Mouse (Mus musculus) adrenal gland, postnatal 25 days (tissue): ENCODE measurements at regions not wholly inside any gene's neighbourhood (a gene's known extent, or its start where the extent isn't known, plus 50 kb on each side); places are given as distances from the start of the nearest gene placed in this dataset.

Source experiments
- DNase-seq: peaks from one replicate; pipeline ENCODE4 v3.0.0; 2021; ENCODE audit warnings: mixed read lengths

DNA sequence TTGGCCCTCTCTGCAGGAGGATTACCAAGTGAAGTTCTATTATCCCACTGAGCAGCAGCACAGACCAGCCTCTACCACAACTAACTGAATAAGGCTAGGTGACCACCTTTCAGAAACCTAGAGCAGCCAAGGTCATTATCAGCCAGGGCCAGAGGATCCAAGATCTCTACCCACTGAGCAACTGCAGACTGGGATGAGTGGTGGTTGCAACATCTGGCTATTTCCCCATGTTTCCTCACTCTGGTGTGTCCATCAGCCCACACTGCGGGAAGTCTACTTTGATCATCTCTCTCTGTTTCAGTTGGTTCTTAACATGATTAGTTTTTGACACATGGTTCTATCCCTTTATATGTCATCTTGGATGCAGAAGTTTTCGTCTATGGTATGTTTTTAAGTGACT lies 157.2 kb downstream of the Cog6 start:
- DNase-seq, result no peak

DNA sequence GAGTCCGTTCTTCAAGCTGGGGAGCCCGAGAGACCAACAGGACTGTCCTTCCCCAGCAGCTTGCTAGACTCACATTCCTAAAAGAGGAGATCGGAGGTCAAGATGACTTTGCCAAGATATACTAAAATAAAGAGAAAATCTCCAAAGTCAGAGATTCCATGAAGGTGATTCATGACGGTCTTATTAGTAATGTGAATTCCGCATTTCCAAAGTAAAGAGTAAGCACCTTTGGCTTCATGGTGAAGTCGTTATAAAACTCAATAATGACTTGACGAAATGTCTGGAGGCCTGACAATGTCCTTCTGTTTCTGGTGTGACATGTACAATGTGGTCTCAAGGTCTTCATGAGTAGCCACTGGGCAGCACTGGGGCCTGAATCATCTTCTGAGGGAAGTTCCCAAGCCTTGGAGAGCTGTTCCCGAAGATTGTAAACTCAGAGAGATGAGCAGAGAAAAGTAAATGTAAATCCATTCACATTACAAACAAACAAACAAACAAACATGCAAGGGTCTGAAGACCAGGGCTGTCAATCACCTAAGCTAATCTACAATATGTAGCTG lies 157.7 kb downstream of the Cog6 start:
- DNase-seq, result no peak

- DNase-seq, result no peak
These were observed 158.8 kb downstream of the Cog6 start for GRCm38 (mm10) chr3:52858259-52858658.

DNA sequence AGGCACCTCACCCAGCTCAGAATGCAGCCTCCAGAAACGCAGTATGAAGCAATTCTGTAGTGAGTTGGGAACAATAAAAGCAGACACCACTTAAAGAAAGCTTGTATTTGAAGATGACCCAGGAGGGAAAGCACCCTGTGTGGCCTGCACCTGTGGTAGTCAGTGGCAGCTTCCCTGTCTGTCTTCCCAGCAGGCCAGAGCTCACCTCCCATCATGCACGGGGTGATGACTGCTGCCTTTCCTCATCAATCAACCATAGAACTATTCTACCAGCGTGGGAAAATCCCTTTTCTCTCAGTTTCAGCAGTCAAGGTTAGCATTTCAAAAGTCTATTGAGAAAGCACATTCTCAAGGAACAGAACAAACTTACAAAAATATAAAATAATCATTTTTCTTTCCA lies 160.0 kb downstream of the Cog6 start:
- no peak for DNase-seq

DNA sequence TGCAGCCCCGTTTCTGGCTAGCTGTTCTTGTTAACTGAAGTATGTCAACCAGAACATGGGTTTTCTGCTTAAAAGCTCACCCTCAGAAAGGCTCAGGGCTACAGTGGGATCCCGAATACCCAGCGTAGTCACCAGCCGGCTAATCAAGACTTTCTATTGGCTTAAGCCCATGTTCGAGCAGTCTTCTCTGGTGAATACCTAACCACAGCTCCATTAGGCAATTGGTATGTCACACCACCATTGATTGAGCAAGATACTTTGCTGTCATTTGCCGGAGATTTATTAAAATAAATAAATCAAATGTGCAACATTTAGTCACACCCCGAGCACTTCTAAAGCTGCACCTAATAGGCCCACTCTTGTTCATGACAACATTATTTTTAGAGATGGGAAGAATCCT lies 162.5 kb downstream of the Cog6 start:
- no peak for DNase-seq

DNA sequence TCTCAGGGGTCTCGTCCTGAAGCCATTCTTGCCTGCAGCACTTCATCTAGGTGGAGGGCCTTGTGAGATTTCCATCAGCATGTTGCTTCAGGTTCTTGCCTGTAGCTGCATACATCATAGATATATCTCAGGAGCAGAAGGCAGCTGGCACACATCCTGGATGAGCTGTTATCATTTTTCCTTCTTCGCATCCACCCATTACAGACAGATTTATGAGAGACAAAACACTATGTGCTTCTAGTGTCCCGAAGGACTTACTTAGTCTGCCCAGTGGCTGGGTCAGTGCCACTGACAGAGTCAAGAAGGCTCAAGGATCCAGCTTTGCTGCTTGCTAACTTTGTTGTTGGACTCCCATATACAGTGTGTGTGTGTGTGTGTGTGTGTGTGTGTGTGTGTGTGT lies 163.9 kb downstream of the Cog6 start:
- peak; percentile 24 for DNase-seq

DNA sequence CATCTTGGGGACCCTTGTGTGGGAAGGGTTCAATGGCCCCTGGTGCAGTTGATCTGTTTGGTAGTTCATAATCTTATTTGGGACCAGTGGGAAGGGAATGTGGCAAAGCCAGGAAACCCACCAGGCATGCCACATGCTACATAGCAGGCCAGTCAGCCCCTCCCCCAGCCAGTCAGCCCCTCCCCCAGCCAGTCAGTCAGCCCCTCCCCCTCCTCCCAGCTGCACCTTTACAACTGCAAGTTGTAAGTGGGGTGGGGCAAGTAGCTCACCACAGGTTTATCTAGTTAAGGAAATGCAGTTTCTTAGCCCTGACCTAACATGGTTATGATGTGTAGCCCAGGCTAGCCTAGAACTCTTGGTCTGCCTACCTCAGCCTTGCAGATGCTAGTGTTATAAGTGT lies 171.9 kb downstream of the Cog6 start:
- no peak for DNase-seq

- peak; percentile 86 for DNase-seq
These were observed 173.0 kb downstream of the Cog6 start for GRCm38 (mm10) chr3:52843998-52844397.

DNA sequence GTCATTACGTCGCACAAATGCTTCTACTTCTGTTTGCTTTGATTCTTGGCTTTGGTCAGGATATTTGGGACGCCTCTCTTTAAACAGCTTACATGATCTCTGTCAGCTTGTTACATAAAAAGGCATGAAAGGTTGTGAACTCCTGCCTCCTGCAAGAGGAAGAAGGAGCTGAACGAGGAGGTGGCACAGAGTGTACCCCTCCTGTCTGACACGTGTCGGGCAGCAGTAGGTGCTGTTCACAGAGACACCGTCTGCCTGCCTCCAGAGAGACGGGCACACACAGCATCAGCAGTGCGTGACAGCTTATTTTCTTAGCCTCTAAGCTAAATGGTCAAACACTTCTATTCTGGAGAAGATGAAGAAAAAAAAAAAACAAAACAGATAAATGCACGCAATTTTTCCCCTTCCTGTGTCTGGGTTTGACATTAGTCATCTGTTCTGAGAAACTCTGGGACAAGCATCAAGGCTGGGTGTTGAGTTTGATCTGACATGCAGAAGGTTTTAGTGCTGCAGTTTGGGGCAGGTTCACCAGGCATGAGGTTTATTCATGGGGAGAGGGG lies 174.1 kb downstream of the Cog6 start:
- no peak for DNase-seq

DNA sequence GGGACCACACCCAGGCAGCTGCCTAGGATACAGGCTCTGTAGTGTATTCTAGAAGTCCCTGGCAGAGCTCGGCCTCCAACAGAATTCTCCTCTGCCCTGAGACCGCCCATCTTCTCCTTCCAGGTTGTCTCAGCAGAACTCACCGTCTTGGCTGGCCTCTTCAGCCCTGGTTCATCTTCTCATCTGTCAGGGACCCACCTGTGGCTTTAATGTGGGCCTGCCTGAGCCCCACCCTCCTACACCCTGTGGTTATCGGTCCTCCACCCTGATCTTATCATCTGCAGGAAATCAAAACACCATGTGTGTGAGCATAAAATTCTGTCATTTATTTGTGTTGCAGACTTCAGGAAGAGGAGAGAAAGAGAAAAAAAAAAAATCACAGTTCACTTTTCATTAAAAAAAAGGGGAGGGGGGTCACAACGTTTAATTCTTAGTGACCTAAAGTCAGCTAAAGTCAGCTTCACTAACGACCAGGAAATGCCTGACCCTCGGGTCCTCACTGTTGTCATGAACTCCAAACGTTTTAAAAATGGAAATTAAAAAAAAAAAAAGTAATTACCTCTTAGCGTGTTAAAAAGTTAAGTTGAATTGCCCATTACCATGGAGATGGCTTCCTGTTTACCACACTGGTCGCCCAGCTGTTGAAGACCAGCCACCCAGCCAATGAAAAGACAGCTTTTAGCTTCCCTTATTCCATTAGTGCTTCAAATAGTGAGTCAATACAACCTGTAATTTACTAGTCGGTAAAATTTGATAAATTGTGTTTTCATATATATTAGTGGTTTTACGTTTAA lies 176.7 kb downstream of the Cog6 start:
- DNase-seq, result no peak

- no peak for DNase-seq
These were observed 179.0 kb downstream of the Cog6 start for GRCm38 (mm10) chr3:52838020-52838419.

DNA sequence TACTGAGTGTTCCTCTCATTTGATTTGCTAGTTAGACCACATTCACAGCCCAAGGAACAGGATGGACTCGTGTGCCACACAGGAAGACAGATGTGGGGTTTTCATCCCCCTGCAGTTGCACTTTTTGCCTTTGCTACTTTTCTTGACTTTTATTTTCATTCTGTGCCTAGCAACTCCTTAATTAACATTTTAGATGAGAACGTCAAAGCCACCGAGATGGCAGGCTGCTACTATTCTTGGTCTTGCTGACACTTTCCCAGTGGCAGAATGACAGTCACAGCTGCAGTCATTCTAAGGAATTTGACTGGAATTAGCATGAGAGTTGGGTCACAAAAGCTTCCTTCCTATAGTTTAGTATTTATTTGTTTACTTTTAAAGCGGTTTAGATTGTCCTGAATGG lies 179.5 kb downstream of the Cog6 start:
- DNase-seq, result no peak

- no peak for DNase-seq
These were observed 180.3 kb downstream of the Cog6 start for GRCm38 (mm10) chr3:52836780-52837179.

DNA sequence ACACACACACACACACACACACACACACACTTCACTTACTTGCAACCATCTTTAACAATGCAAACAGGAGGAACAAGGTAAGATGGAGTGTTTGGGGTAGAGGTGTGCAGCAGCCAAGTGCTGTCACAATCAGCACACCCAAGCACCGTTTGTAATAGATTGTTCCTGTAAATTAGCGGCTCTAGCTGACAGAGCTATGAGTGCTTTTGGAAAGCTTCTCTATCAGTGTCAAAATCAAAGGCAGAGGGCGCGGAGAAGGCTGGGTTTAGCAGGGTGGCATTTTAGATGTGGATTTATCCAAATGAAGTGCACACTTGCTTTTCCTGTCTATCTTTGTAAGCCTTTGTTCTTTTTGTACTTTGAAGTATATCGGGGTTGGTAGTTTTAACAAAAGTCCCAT lies 184.6 kb downstream of the Cog6 start:
- no peak for DNase-seq

DNA sequence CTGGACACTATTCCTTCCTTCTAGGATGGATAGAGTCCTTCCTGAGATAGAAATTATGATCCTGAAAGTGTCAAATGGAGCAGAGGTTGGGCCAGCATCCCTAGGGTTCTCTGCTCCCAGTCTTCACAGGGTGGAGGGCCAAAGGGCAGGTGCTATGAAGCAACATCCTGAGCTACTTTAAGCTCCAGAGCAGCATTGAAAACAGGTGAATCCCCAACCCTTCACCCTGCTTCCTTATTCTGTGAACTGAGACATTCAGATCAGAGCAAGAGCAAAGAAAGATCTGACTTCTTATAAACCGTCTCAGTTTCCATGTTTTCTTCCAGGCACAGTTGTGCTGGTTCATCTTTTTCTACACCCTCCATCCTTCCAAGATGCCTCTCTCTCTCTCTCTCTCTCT lies 185.1 kb downstream of the Cog6 start:
- DNase-seq, result no peak

GRCm38 (mm10) chr3:52830101-52830500 lies 186.9 kb downstream of the Cog6 start:
- no peak for DNase-seq

DNA sequence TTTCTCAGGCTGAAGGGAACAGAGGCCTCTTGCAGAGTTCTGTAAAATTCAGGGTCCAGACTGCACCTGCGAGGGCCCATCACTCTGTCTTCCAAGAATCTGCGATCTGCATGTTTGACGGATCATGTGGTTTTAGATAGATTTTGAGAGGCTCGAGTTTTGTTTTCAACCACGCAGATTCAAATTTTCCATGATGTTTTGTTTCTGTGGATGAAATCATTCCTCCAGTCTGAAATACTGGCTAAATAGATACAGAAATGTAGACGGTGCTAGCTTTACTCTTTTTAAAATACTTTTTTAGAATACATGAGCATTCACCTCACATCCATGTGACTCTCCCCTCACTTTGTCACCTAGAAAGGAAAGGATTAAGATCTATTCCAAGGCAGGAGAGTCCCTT lies 188.0 kb downstream of the Cog6 start:
- no peak for DNase-seq

GRCm38 (mm10) chr3:52828473-52828872 lies 188.6 kb downstream of the Cog6 start:
- DNase-seq, result no peak

DNA sequence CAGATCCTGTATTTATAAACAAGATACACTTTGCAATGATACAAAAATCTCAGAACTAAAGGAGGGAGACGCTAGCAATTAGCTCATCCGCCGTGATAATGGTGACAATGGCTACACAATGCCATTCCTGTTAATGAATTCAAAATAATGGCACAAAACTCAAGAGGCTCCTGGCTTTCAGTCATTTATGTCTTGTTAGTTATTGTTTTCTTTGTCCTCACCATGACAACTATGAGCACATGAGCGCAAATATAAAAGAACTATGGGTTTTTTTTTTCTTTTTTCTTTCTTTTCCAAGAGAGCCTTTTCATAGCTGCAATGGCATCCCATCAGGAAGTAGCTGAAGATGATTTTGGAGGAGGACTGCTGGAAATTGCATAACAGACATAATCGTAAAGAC lies 194.2 kb downstream of the Cog6 start:
- DNase-seq, result no peak

GRCm38 (mm10) chr3:52821450-52821849 lies 195.6 kb downstream of the Cog6 start:
- no peak for DNase-seq

GRCm38 (mm10) chr3:52818401-52818800 lies 198.6 kb downstream of the Cog6 start:
- no peak for DNase-seq

DNA sequence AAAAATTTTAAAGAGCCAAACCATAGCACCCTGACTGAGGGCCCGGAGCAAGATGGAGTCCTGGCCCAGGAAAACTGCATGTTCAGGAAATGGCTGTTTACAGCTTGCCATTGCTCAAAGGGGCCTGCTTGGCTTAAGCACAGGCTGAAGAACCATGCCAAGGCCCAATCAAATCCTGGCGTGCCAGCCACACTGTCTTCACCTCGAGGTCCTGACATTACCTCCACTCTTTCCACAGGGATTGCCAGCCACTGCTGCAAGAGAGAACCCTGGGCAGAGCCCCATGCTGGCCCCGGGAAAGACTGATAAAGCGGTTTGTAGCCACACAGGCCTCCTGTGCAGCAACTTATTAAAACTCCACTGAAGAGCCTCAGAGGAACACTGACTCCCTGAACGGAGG lies 199.6 kb downstream of the Cog6 start:
- peak; percentile 8 for DNase-seq

DNA sequence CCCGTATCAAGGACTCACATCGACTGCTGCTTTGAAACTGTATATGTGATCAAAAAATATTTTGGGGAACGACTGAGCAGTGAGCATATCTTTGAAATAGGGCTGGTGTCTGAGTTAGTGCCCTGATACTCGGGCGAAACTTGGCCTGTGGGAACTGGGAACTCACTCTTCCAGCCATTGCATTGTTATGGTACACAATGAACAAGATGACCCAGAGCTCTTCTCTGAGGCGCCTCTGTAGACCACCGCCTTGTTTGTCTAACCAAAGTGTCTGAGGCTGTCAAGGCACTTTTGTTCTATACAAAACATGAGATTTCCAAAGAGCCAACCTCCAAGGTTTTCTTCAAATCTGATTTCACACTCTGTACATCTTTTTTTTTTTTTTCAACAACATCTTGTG lies 201.5 kb downstream of the Cog6 start:
- no peak for DNase-seq

- no peak for DNase-seq
These were observed 214.7 kb downstream of the Cog6 start for GRCm38 (mm10) chr3:52802324-52802723.
